Mouse (Mus musculus) heart, postnatal 4 days (tissue): ENCODE results near the gene Gpr101. TPM values are rescaled to one million over a fixed set of nuclear protein-coding genes. Genes with fewer than 3 reads are reported as not detected.

Experiments
- DNase-seq: peaks from one replicate; pipeline ENCODE4 v3.0.0; 2021
- total RNA-seq, 2 experiments: library from RNA; stranded (reverse); gene quantifications; 2 replicates each; pipeline ENCODE4 v1.2.3; 2021

Gpr101 gene
- total RNA-seq, result not detected

GRCm38 (mm10) chrX:57503634-57504033, at the start of gene Gpr101:
Gene Gpr101, minus strand, starts transcription at chrX:57503757.
- DNase-seq, result no peak

GRCm38 (mm10) chrX:57521117-57522095, 17.8 kb upstream of the Gpr101 start:
- no peak for DNase-seq

- DNase-seq, result no peak
Observed at GRCm38 (mm10) chrX:57506247-57506646, 2.7 kb upstream of the Gpr101 start.

Other genes starting within 250 kb of the Gpr101 start
- gene Arhgef6, start 165.0 kb downstream of the Gpr101 start, total RNA-seq, result 10 to 100 TPM; 78.0 to 82.2 TPM
- 10 to 100 TPM; 73.6 to 77.3 TPM for gene Rbmx, start 110.7 kb downstream of the Gpr101 start, total RNA-seq
- not detected for gene Gm364, start 94.6 kb downstream of the Gpr101 start, total RNA-seq